Mouse (Mus musculus): ENCODE results near the gene Wsb1.
"Not testable (repeated sequence)": the region's sequence is repeated elsewhere in the genome, so short reads cannot be mapped to it uniquely, and the experiment has no call there.

Gene Wsb1

GRCm38 (mm10) chr11:79254391-79255098 is at the start of gene Wsb1:
Gene Wsb1 (minus strand): TSS chr11:79254671.
- in situ Hi-C loops (cut with MboI; ENCODE audit: low sequenced_read_pairs): no loop called here

DNA sequence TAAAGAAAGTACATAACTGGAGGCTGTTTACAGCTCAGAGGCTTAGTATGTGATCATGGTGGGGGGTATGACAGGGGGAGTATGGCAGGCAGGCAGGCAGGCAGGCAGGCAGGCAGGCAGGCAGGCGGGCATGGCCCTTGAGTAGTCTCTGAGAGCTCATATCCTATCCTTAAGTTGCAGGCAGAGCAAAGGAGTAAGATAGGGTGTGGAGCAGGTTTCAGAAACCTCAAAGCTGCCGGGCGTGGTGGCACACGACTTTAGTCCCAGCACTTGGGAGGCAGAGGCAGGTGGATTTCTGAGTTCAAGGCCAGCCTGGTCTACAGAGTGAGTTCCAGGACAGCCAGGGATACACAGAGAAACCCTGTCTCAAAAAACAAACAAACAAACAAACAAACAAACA is 49.8 kb upstream of the Wsb1 start:
- in situ Hi-C loops (cut with MboI; ENCODE audit: low sequenced_read_pairs): not testable (repeated sequence)

GRCm38 (mm10) chr11:79303109-79303508 is 48.6 kb upstream of the Wsb1 start:
- in situ Hi-C loops (cut with MboI; ENCODE audit: low sequenced_read_pairs): no loop called here

GRCm38 (mm10) chr11:79299719-79300431 is 45.4 kb upstream of the Wsb1 start:
- in situ Hi-C loops (cut with MboI; ENCODE audit: low sequenced_read_pairs): loop anchor here (10.0 kb wide), 1 partner anchor 265 kb away; no protein-coding TSS in a partner anchor

DNA sequence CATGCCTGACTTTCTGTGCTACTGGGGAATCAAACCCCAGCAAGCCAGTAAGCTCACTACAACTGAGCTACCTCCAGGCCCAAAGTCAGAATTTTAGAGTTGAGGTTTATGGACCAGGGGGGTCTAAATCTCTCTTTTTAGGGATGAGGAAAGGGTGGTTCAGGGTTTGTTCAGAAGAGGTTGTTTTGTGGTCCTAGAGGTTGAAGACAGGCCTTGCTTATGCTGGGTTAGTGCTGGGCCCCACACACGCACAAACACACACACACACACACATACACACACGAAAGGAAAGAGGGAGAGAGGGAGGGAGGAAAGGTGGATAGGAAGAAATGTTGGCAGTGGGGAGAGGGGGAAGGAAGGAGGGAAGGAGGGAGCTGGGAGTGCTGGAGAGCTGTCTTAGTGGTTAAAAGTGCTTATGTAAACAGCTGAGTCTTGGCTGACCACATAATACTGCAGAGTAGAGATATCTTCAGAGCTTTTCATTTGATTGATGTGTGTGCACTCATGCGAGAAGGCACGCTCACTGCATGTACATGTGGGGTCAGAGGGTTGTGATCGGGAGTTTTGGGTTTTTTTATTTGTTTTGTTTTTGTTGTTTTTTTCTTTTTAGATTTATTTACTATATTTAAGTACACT is 42.5 kb upstream of the Wsb1 start, which contains the start of gene Gm9964:
Gm9964 (minus strand) TSS at position 51 of the 636 bp plus-strand sequence.
- in situ Hi-C loops (cut with MboI; ENCODE audit: low sequenced_read_pairs): loop anchor here (10.0 kb wide), 1 partner anchor 262 kb away; no protein-coding TSS in a partner anchor

DNA sequence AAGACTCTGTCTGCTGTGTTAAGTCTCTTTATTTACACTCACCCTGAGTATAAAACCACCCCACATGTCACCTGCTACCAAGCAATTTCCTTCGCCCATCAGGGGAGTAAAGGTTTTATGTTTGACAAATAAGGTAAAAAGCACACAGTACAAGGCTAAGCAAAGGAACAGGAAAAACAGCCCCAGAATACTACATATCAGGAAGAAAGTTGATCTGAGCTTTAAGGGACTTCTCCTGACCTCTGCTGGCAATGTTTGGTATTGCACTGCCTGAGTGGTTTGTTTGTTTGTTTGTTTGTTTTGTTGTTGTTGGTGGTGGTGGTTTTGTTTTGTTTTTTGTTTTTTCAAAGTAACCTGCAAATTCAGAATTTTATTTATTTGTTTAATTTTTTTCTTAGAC is 41.7 kb upstream of the Wsb1 start:
- in situ Hi-C loops (cut with MboI; ENCODE audit: low sequenced_read_pairs): loop anchor here (10.0 kb wide), 1 partner anchor 261 kb away; no protein-coding TSS in a partner anchor

DNA sequence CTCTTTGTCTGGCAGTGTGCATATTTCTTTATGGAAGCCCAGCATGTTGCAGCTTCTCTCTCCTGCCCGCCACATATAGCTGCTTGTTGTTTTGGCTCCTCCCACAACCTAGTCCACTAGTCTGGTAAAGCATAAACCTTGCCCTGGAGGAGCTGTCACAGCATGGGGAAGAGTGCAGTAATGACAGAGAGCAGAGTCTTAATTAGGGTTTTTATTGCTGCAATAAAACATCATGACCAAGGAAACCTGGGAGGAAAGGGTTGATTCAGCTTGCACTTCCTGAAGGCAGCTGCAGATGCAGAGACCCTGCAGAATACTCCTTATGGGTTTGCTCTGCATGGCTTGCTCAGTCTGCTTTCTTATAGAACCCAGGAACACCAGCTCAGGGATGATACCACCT is 39.5 kb upstream of the Wsb1 start:
- in situ Hi-C loops (cut with MboI; ENCODE audit: low sequenced_read_pairs): loop anchor here (10.0 kb wide), 1 partner anchor 259 kb away; no protein-coding TSS in a partner anchor

GRCm38 (mm10) chr11:79293025-79293424 is 38.6 kb upstream of the Wsb1 start:
- in situ Hi-C loops (cut with MboI; ENCODE audit: low sequenced_read_pairs): loop anchor here (10.0 kb wide), 1 partner anchor 258 kb away; no protein-coding TSS in a partner anchor

GRCm38 (mm10) chr11:79292130-79292529 is 37.7 kb upstream of the Wsb1 start:
- in situ Hi-C loops (cut with MboI; ENCODE audit: low sequenced_read_pairs): loop anchor here (10.0 kb wide), 1 partner anchor 257 kb away; no protein-coding TSS in a partner anchor

GRCm38 (mm10) chr11:79291651-79292050 is 37.2 kb upstream of the Wsb1 start:
- in situ Hi-C loops (cut with MboI; ENCODE audit: low sequenced_read_pairs): loop anchor here (10.0 kb wide), 1 partner anchor 257 kb away; no protein-coding TSS in a partner anchor

DNA sequence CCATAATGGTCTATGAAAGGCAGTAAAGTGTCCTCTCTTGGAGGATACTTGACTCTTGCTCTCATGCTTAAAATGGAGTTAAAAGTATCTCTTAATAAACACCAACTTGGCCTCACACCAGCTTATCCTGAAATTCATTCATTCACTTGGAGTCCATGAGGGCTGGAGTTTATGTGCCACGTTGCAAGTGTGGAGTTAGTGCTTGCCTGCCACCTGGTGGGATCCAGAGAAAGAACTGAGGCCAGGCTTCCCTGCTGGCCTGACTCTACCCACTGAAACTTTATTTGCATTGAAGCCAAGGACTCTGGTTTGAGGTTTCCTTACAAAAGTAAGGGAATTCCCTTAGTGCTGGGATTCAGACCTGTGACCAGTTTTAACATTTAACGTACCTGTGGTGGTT is 36.0 kb upstream of the Wsb1 start:
- in situ Hi-C loops (cut with MboI; ENCODE audit: low sequenced_read_pairs): loop anchor here (10.0 kb wide), 1 partner anchor 256 kb away; no protein-coding TSS in a partner anchor

DNA sequence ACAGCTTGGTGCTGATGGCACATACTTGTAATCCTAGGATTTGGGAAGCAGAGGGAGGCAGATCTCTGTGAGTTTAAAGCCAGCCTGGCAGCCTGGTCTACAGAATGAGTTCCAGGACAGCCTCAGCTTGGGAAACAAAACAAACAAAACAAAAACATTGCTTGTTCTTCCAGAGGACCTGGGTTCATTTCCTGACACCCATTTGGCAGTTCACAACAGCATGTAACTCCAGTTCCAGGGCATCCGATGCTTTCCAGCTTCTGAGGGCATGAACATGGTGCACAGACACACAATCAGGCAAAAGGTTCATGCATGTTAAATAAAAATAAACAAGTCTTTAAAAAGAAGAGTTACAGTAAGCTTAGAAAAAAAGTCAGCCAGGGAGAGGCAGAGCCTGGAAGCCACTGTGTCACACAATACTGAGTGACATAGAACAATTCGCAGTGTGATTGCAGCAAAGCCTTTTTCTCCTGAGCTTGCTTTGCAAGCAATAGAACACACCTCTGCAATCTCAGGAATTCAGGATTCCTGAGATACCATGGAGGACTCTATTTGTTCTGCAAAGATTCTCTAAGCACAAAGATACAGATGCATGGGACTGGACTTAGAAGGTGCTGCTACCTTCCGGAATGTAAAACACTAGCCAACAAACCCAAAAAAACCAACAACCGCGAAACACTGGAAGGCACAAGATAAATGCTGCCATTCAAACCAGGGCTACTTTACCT is 34.6 kb upstream of the Wsb1 start:
- in situ Hi-C loops (cut with MboI; ENCODE audit: low sequenced_read_pairs): no loop called here

DNA sequence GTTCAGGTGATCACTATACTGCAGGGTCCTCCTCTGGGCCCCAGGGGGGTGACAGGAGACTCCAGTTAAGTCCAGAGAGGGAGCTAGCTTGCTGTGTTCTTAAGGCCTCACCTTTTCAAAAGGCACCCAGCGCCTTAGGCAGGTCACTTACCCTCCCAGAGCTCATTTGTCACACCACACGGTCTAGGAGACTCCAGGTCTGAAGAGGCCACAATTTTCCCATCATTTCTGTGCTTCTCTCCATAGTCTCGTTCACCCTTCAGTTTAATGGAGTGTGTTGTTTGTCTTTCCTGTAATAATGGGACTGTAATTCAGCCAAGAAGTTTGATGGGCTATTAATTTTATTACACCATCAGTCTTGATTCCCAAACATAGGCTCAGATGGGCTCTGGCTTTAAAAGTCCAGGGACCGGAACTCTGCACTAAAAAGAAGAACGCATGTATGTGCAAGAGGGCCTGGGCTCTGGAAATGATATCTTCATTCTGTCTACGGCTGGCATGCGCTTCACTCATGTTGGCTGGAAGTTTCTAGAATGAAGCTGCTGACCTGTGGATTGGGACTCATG is 33.9 kb upstream of the Wsb1 start:
- in situ Hi-C loops (cut with MboI; ENCODE audit: low sequenced_read_pairs): no loop called here

DNA sequence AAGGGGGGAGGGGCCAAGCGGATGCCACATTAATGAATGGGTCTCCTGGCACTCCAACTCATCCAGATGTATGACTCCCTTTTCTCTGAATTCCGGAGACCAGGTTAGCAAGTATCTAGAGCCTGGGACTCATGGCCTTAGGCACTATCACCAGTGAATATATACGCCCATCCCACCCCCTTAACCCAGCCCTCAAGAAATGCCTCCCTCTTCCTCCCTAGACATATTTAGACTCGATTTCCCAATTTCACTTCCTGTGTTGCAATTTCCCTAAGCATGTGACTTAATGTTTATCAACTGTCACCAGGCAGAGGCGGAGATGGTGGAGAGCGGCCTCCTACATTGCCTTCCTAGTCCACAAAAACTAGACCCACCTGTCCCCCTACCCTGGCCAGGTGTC is 33.0 kb upstream of the Wsb1 start:
- in situ Hi-C loops (cut with MboI; ENCODE audit: low sequenced_read_pairs): no loop called here

DNA sequence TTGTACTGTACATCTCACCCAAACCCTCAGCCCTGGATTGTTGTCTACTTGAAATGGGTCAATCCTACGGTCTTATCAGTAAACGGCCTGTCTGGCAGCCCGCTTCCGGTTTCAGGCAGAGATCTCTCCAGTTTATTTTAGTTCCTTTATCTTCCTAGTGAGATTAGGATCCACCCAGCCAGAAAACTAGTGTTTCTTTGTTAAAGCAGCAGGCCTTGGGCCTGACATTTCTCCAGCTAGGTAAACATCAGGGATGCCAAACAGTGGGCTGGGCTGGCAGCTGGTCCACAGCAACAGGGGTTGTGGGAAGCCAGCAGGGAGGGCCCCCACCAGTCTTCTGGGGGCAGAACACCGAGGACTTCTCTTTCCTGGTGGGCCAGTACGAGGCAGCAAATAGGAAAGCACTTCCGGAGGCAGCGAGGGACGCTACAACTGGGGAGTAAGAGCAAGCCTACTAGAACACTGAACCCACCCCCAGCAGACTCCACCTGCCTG is 31.9 kb upstream of the Wsb1 start:
- in situ Hi-C loops (cut with MboI; ENCODE audit: low sequenced_read_pairs): no loop called here

DNA sequence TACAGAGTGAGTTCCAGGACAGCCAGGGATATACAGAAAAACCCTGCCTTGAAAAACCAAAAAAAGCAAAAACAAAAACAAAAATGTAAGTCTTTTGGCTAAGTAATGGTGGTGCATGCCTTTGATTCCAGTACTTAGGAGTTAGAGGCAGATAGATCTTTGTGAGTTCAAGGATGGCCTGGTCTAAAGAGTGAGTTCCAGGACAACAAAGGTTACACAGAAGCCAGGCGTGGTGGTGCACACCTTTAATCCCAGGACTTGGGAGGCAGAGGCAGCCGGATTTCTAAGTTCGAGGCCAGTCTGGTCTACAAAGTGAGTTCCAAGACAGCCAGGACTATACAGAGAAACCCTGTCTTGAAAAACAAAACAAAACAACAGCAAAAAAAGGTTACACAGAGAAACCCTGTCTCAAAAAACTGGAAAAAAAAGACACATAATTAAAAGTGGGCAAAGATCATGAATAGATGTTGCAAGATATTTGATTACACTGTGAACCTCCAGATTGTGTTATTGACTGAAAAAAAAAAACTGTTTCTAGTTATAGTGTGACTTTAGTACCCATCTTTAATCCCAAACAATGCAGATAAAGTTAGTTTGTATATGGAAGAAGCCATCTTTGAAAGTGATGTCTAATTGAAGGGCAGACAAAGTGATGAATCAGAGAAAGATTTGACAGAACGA is 29.0 kb upstream of the Wsb1 start:
- in situ Hi-C loops (cut with MboI; ENCODE audit: low sequenced_read_pairs): no loop called here

- in situ Hi-C loops (cut with MboI; ENCODE audit: low sequenced_read_pairs): no loop called here
Measured at GRCm38 (mm10) chr11:79281396-79281795, 26.9 kb upstream of the Wsb1 start.

GRCm38 (mm10) chr11:79279732-79280405 is 25.4 kb upstream of the Wsb1 start:
- in situ Hi-C loops (cut with MboI; ENCODE audit: low sequenced_read_pairs): no loop called here

- in situ Hi-C loops (cut with MboI; ENCODE audit: low sequenced_read_pairs): no loop called here
Measured at GRCm38 (mm10) chr11:79273757-79274156, 19.3 kb upstream of the Wsb1 start.

Measured in CH12F3 (cell line).